Mouse (Mus musculus) E14TG2a.4 (cell line): ENCODE results near the gene Hps6.

ENCODE experiments used
- CTCF ChIP-seq: conservative IDR thresholded peaks from 2 replicates; pipeline ENCODE4 v1.5.1; 2014; ENCODE audit warnings: low read length
- NANOG ChIP-seq: IDR thresholded peaks from 2 replicates; pipeline ENCODE4 v1.6.1; 2014; ENCODE audit warnings: borderline replicate concordance, low read length, mixed read lengths
- POU5F1 ChIP-seq: IDR thresholded peaks from 2 replicates; pipeline ENCODE4 v1.6.1; 2014; ENCODE audit warnings: low read length, borderline replicate concordance

- TF ChIP-seq CTCF = no peak
- TF ChIP-seq NANOG = no peak
- no peak for TF ChIP-seq POU5F1
Measured at GRCm38 (mm10) chr19:45997365-45997764, 5.9 kb upstream of the Hps6 start.
